Mouse (Mus musculus) embryonic fibroblast, embryonic 13.5 days (primary cell): ENCODE measurements around the gene Frmd6.

Source experiments
- CTCF ChIP-seq: IDR thresholded peaks from 2 replicates; pipeline ENCODE4 v1.5.1; 2011; ENCODE audit warnings: mild to moderate bottlenecking, control low read depth, low read length, moderate library complexity, borderline replicate concordance; ENCODE audit not compliant: insufficient read depth
- POLR2A ChIP-seq: IDR thresholded peaks from 2 replicates; pipeline ENCODE4 v1.6.1; 2011; ENCODE audit warnings: low read depth, mild to moderate bottlenecking, control low read depth, low read length, moderate library complexity

- TF ChIP-seq CTCF, result no peak
- TF ChIP-seq POLR2A, result no peak
These were observed 42.3 kb upstream of the Frmd6 start for GRCm38 (mm10) chr12:70783049-70783448.
